Mouse (Mus musculus) olfactory bulb, adult 2 months (tissue): ENCODE measurements around the gene Naaladl2. TPM values are rescaled to one million over a fixed set of nuclear protein-coding genes. Genes with fewer than 3 reads are reported as not detected.

Source experiments
- H3K27ac ChIP-seq: fragments of 200-500 bp; 2 replicates; pipeline ENCODE4 v1.5.1; 2012; ENCODE audit warnings: low read depth, low read length; ENCODE audit not compliant: insufficient read depth
- H3K4me1 ChIP-seq: fragments of 200-500 bp; 2 replicates; pipeline ENCODE4 v1.6.1; 2012; ENCODE audit warnings: low read length; ENCODE audit not compliant: control insufficient read depth, insufficient read depth
- H3K4me3 ChIP-seq: fragments of 200-500 bp; 2 replicates; pipeline ENCODE4 v1.5.1; 2012; ENCODE audit warnings: mild to moderate bottlenecking, low read depth, low read length, moderate library complexity; ENCODE audit not compliant: insufficient read depth
- CTCF ChIP-seq: fragments of 200-500 bp; IDR thresholded peaks from 2 replicates; pipeline ENCODE4 v1.5.1; 2012; ENCODE audit warnings: low read depth, mild to moderate bottlenecking, low read length, moderate library complexity; ENCODE audit not compliant: insufficient read depth
- POLR2A ChIP-seq: fragments of 200-500 bp; IDR thresholded peaks from 2 replicates; pipeline ENCODE4 v1.6.1; 2012; ENCODE audit warnings: mild to moderate bottlenecking, low read depth, low read length, moderate library complexity; ENCODE audit not compliant: insufficient read depth
- WGBS: fragments of 180-500 bp; shearing (Covaris S2); methylation state at CpG from one replicate; pipeline ENCODE4 v1.1.7; 2018; 5-methylcytosine and 5-hydroxymethylcytosine counted together
- polyA plus RNA-seq: library from polyadenylated mRNA; stranded (reverse); fragments of >200 nt; gene quantifications from 2 replicates; pipeline ENCODE4 v1.2.4, GENCODE M21; 2012; ENCODE audit warnings: low replicate concordance; ENCODE audit not compliant: missing spikeins, insufficient read depth, insufficient read length

Gene Naaladl2
- polyA plus RNA-seq, 1 experiment: not detected

- Histone ChIP-seq H3K4me1 (no peaks in the 10 kb centered on the region), H3K27ac (no peak overlapping the region), H3K4me3 (no peak overlapping the region)
- TF ChIP-seq POLR2A: no peak
- no peak for TF ChIP-seq CTCF
- WGBS: 88% methylated on average over 1 of the region's 1 CpGs
These were observed 1278.4 kb downstream of the Naaladl2 start for GRCm38 (mm10) chr3:23865688-23866087.

GRCm38 (mm10) chr3:23857275-23857674 lies 1286.8 kb downstream of the Naaladl2 start:
- TF ChIP-seq CTCF (no peak), POLR2A (no peak)
- 77% methylated on average over 1 of the region's 1 CpGs for WGBS
- no peak overlapping the region for H3K4me3 ChIP-seq

GRCm38 (mm10) chr3:23817585-23817984 lies 1326.5 kb downstream of the Naaladl2 start:
- no peaks in the 10 kb centered on the region for H3K4me1 ChIP-seq
- H3K27ac ChIP-seq: no peak overlapping the region
- TF ChIP-seq POLR2A: no peak
- TF ChIP-seq CTCF: no peak
- H3K4me3 ChIP-seq: no peak overlapping the region

More at GRCm38 (mm10) chr3:23857275-23857674, 1286.8 kb downstream of the Naaladl2 start:
- Histone ChIP-seq H3K27ac (no peak overlapping the region), H3K4me1 (no peaks in the 10 kb centered on the region)

GRCm38 (mm10) chr3:23758746-23759145 lies 1385.3 kb downstream of the Naaladl2 start:
- TF ChIP-seq POLR2A (no peak), CTCF (no peak)
- Histone ChIP-seq H3K4me3 (no peak overlapping the region), H3K4me1 (no peaks in the 10 kb centered on the region), H3K27ac (no peak overlapping the region)
- WGBS: 96% methylated on average over 1 of the region's 1 CpGs
